Mouse (Mus musculus) cerebellum, adult 2 months (tissue): ENCODE measurements around the gene Nelfb.

Experiments used
- CTCF ChIP-seq: fragments of 200-500 bp; IDR thresholded peaks from 2 replicates; pipeline ENCODE4 v1.5.1; 2011; ENCODE audit warnings: low read depth, mild to moderate bottlenecking, control low read depth, low read length, moderate library complexity, borderline replicate concordance; ENCODE audit not compliant: insufficient read depth
- POLR2A ChIP-seq: fragments of 200-500 bp; IDR thresholded peaks from 2 replicates; pipeline ENCODE4 v1.6.1; 2011; ENCODE audit warnings: low read length, control low read depth, borderline replicate concordance; ENCODE audit not compliant: insufficient read depth

GRCm38 (mm10) chr2:25207593-25207992 is 3.7 kb downstream of the Nelfb start:
- TF ChIP-seq CTCF (no peak), POLR2A (no peak)
